Mouse (Mus musculus) MEL (cell line): ENCODE measurements around the gene Arid5b.

Experiments used
- CTCF ChIP-seq, 3 experiments: IDR thresholded peaks in 2 of 3; conservative IDR thresholded peaks in 1 of 3; 2 replicates each; pipeline ENCODE4 v1.5.1; 2011 to 2012; ENCODE audit warnings: low read length in 3 of 3, low read depth in 2 of 3, mild to moderate bottlenecking in 2 of 3, improper control_type of control experiment in 1 of 3, inconsistent platforms in 1 of 3, mixed read lengths in 1 of 3, moderate library complexity in 1 of 3; ENCODE audit not compliant: control insufficient read depth in 1 of 3, insufficient read depth in 1 of 3, poor library complexity in 1 of 3, severe bottlenecking in 1 of 3
- E2F4 ChIP-seq: IDR thresholded peaks from 2 replicates; pipeline ENCODE4 v1.6.1; 2011; ENCODE audit warnings: low read depth, low read length, improper control_type of control experiment, borderline replicate concordance
- GATA1 ChIP-seq: IDR thresholded peaks from 2 replicates; pipeline ENCODE4 v1.6.1; 2011; ENCODE audit warnings: low read depth, low read length, improper control_type of control experiment
- MAFK ChIP-seq: IDR thresholded peaks from 2 replicates; pipeline ENCODE4 v1.6.1; 2011; ENCODE audit warnings: low read depth, mild to moderate bottlenecking, low read length, improper control_type of control experiment, borderline replicate concordance
- MYC ChIP-seq: IDR thresholded peaks from 2 replicates; pipeline ENCODE4 v1.6.1; 2011; ENCODE audit warnings: low read depth, mild to moderate bottlenecking, low read length, improper control_type of control experiment, moderate library complexity
- NRF1 ChIP-seq: IDR thresholded peaks from 2 replicates; pipeline ENCODE4 v1.6.1; 2014; ENCODE audit warnings: low read depth, mild to moderate bottlenecking, inconsistent platforms, low read length, improper control_type of control experiment, moderate library complexity; ENCODE audit not compliant: poor library complexity, insufficient read depth, severe bottlenecking
- POLR2A ChIP-seq, 2 experiments: IDR thresholded peaks; 2 replicates each; pipeline ENCODE4 v1.6.1; 2011 to 2012; ENCODE audit warnings: low read length in 2 of 2, mild to moderate bottlenecking in 2 of 2, control low read depth in 1 of 2, improper control_type of control experiment in 1 of 2, low read depth in 1 of 2, moderate library complexity in 1 of 2; ENCODE audit not compliant: control insufficient read depth in 1 of 2, insufficient read depth in 1 of 2, poor library complexity in 1 of 2
- RAD21 ChIP-seq: IDR thresholded peaks from 2 replicates; pipeline ENCODE4 v1.6.1; 2011; ENCODE audit warnings: mild to moderate bottlenecking, low read depth, low read length, improper control_type of control experiment
- SIN3A ChIP-seq: IDR thresholded peaks from 2 replicates; pipeline ENCODE4 v1.6.1; 2012; ENCODE audit warnings: low read length, improper control_type of control experiment, inconsistent platforms
- TAL1 ChIP-seq: IDR thresholded peaks from 2 replicates; pipeline ENCODE4 v1.6.1; 2012; ENCODE audit warnings: mild to moderate bottlenecking, inconsistent platforms, low read length, moderate library complexity, mixed read lengths
- USF2 ChIP-seq, 2 experiments: IDR thresholded peaks; 2 replicates each; pipeline ENCODE4 v1.6.1; 2011 to 2012; ENCODE audit warnings: improper control_type of control experiment in 2 of 2, low read length in 2 of 2, borderline replicate concordance in 1 of 2, inconsistent platforms in 1 of 2, low read depth in 1 of 2, mild to moderate bottlenecking in 1 of 2; ENCODE audit not compliant: insufficient read depth in 1 of 2

DNA sequence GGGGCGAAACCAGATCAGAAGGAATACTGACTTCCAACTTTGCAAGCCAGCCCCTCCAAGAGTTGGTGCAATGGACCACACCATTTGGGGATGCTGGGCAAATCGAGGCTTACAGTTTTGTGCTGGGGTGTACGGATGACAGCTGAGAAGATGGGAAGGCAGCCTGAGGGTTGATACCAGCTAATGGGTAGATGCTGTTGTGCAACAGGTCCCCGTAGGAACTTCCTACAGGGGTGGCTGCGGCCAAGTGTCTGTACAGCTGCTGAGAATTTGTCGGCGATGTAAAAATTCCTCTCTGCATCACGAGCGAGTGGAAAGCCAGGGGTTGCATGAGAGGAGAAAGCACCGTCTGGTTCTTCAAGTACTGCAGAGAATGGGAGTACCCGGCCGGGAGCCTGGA lies 182.1 kb downstream of the Arid5b start:
- TF ChIP-seq TAL1: no peak
- TF ChIP-seq USF2 (IDR thresholded peaks at IDR 0.05; ENCODE audit: borderline replicate concordance in 1 of 2, insufficient read depth in 1 of 2, low read depth in 1 of 2, low read length in 2 of 2): no peak
- TF ChIP-seq MYC: no peak
- TF ChIP-seq POLR2A (IDR thresholded peaks at IDR 0.05; ENCODE audit: control insufficient read depth in 1 of 2, insufficient read depth in 1 of 2, low read depth in 1 of 2, low read length in 2 of 2, poor library complexity in 1 of 2): no peak
- no peak for TF ChIP-seq E2F4
- no peak for TF ChIP-seq MAFK
- no peak for TF ChIP-seq SIN3A
- TF ChIP-seq NRF1: no peak
- TF ChIP-seq GATA1: no peak
- TF ChIP-seq CTCF (IDR thresholded peaks at IDR 0.05 in 2 of 3, conservative IDR thresholded peaks at IDR 0.05 in 1 of 3; ENCODE audit: control insufficient read depth in 1 of 3, insufficient read depth in 1 of 3, low read depth in 2 of 3, low read length in 3 of 3, poor library complexity in 1 of 3, severe bottlenecking in 1 of 3): no peak
- TF ChIP-seq RAD21: no peak
